Mouse (Mus musculus) ES-E14 (cell line): ENCODE results near the gene Alppl2. TPM values are rescaled to one million over a fixed set of nuclear protein-coding genes. Genes with fewer than 3 reads are reported as not detected.

Source experiments
- DNase-seq: peaks from one replicate; pipeline ENCODE4 v3.0.0-alpha.2; 2013; ENCODE audit warnings: low read depth, low spot score
- H3K27ac ChIP-seq: 2 replicates; pipeline ENCODE4 v1.5.1; 2012; ENCODE audit warnings: low read depth, mild to moderate bottlenecking, low read length, moderate library complexity, mixed read lengths; ENCODE audit not compliant: poor library complexity, insufficient read depth, severe bottlenecking
- H3K36me3 ChIP-seq: 2 replicates; pipeline ENCODE4 v1.6.1; 2012; ENCODE audit warnings: mild to moderate bottlenecking, low read length, moderate library complexity, mixed read lengths; ENCODE audit not compliant: control insufficient read depth, poor library complexity, insufficient read depth, severe bottlenecking
- H3K4me1 ChIP-seq, 2 experiments: fragments of 150-350 bp in 1 of 2; sonication (generic) in 1 of 2; 2 replicates each; pipeline ENCODE4 v1.6.1; 2012; ENCODE audit warnings: low read length in 2 of 2, mild to moderate bottlenecking in 1 of 2, mixed read lengths in 1 of 2; ENCODE audit not compliant: control insufficient read depth in 2 of 2, insufficient read depth in 2 of 2, poor library complexity in 1 of 2
- H3K4me3 ChIP-seq, 2 experiments: fragments of 150-350 bp in 1 of 2; sonication (generic) in 1 of 2; 2 replicates each; pipeline ENCODE4 v1.5.1; 2012; ENCODE audit warnings: low read length in 2 of 2, low read depth in 1 of 2, mild to moderate bottlenecking in 1 of 2, mixed read lengths in 1 of 2; ENCODE audit not compliant: insufficient read depth in 1 of 2, poor library complexity in 1 of 2, severe bottlenecking in 1 of 2
- H3K9ac ChIP-seq: 2 replicates; pipeline ENCODE4 v1.6.1; 2012; ENCODE audit warnings: low read depth, mild to moderate bottlenecking, low read length, mixed read lengths; ENCODE audit not compliant: poor library complexity, insufficient read depth, severe bottlenecking
- H3K9me3 ChIP-seq: fragments of 150-350 bp; sonication (generic); 2 replicates; pipeline ENCODE4 v1.6.1; 2012; ENCODE audit warnings: low read depth, mild to moderate bottlenecking, low read length; ENCODE audit not compliant: control insufficient read depth, insufficient read depth
- CHD2 ChIP-seq: IDR thresholded peaks from 2 replicates; pipeline ENCODE4 v1.6.1; 2014; ENCODE audit warnings: mild to moderate bottlenecking, low read depth, low read length, inconsistent platforms
- HCFC1 ChIP-seq: IDR thresholded peaks from 2 replicates; pipeline ENCODE4 v1.6.1; 2012; ENCODE audit warnings: low read length, inconsistent platforms, borderline replicate concordance; ENCODE audit not compliant: insufficient read depth
- MAFK ChIP-seq: IDR thresholded peaks from 2 replicates; pipeline ENCODE4 v1.6.1; 2014; ENCODE audit warnings: mild to moderate bottlenecking, low read depth, low read length, inconsistent platforms; ENCODE audit not compliant: insufficient read depth
- ZC3H11A ChIP-seq: IDR thresholded peaks from 2 replicates; pipeline ENCODE4 v1.6.1; 2012; ENCODE audit warnings: low read depth, mild to moderate bottlenecking, inconsistent platforms, low read length, borderline replicate concordance
- ZNF384 ChIP-seq: IDR thresholded peaks from 2 replicates; pipeline ENCODE4 v1.6.1; 2012; ENCODE audit warnings: low read depth, low read length, inconsistent platforms
- in situ Hi-C, 2 experiments: fragments of 600-800 bp; cut with MboI; formaldehyde crosslinking; loops; one replicate each; pipeline ENCODE4 v1.15.1; 2025; ENCODE audit warnings: low sequenced_read_pairs in 2 of 2, inconsistent platforms in 1 of 2; ENCODE audit not compliant: unreplicated experiment in 2 of 2
- total RNA-seq: library from RNA; depleted of rRNA; stranded (reverse); fragments of 300-350 nt; gene quantifications from 2 replicates; pipeline ENCODE4 v1.2.3, GENCODE M21; 2012; rRNA removed

Alppl2 gene
- total RNA-seq, 1 experiment = 5.2 TPM

- Histone ChIP-seq H3K27ac (no peak overlapping the region), H3K4me1 (no peaks in the 10 kb centered on the region), H3K36me3 (peaks cover 2% of the 10 kb centered on the region; the same call in 1 of the 2 replicates), H3K9ac (no peak overlapping the region), H3K9me3 (no peaks in the 10 kb centered on the region), H3K4me3 (no peak overlapping the region)
- no peak for TF ChIP-seq HCFC1
- TF ChIP-seq MAFK = no peak
- TF ChIP-seq ZC3H11A = peak; percentile 90
- in situ Hi-C loops = no loop called here
- DNase-seq = peak; percentile 44
Measured at GRCm38 (mm10) chr1:87041814-87042438, 47.8 kb downstream of the Alppl2 start.

DNA sequence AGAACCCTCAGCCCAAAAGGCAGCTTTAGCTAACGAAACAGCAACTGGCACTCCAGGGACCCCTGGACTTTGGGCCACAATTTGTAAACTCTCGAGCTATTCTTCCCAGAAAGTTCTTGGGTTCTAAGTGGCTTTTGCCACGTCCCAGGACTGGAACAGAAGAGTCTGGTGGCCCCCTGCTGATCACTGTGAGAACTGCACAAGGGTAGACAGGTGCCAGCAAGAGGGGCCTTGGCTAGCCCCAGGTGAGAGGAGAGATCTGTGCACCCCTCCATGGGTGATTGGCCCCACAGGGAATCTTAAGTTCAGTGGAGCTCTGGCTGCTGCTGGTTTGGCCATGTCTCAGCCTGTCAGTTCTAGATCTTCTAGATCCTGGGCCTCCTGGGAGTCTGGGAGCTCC, 48.6 kb downstream of the Alppl2 start:
- H3K36me3 ChIP-seq = no peaks in the 10 kb centered on the region
- in situ Hi-C loops = no loop called here
- H3K27ac ChIP-seq = no peak overlapping the region
- H3K4me1 ChIP-seq = peaks cover 0 to 5% of the 10 kb centered on the region in 2 experiments; a peak in 2 of 4 replicates
- no peaks in the 10 kb centered on the region for H3K9me3 ChIP-seq
- peak; percentile 69 for DNase-seq
- TF ChIP-seq CHD2 (no peak), MAFK (no peak), HCFC1 (no peak), ZC3H11A (no peak), ZNF384 (no peak)
- H3K9ac ChIP-seq = no peak overlapping the region
- H3K4me3 ChIP-seq = no peak overlapping the region

DNA sequence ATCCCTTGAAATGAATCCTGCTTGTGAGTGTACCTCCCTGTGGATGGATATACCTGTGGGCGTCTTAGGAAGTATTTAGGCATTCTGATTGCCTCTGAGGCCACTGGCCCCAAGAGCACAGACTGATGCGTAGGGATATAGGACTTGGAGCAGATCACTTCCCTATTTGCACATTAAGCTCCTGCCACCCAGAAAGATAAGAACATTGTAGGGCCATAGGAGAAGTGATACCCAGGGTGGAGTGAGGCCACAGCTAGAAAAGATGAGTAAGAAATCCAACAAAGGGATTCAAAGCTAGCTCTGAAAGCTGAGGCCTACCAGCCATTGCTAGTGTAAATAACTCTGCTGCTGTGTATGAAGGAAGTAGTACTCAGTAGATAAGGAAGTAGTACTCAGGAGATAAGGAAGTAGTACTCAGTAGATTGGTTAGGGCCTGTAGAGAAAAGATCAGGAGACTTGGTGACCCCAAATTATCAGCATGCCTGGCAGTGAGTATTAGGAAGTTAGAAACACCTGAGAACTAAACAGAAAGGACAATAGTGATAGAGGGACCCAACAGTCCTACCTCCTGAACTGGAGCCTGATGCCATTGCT, 51.2 kb downstream of the Alppl2 start:
- TF ChIP-seq ZNF384 (no peak), CHD2 (no peak), MAFK (no peak), HCFC1 (no peak), ZC3H11A (no peak)
- in situ Hi-C loops = no loop called here
- Histone ChIP-seq H3K9ac (no peak overlapping the region), H3K4me3 (no peak overlapping the region), H3K4me1 (peaks cover 2 to 17% of the 10 kb centered on the region in 2 experiments; a peak in 3 of 4 replicates), H3K9me3 (no peaks in the 10 kb centered on the region), H3K27ac (no peak overlapping the region), H3K36me3 (no peaks in the 10 kb centered on the region)
- no peak for DNase-seq

Other genes with a start within 250 kb of the Alppl2 start
- gene Alpi, start 11.7 kb upstream of the Alppl2 start, total RNA-seq = not detected in 2 replicates
- not detected in 2 replicates for gene Akp3, start 35.0 kb upstream of the Alppl2 start, total RNA-seq
- gene Ecel1, start 66.6 kb upstream of the Alppl2 start, total RNA-seq = 1.1 and 2.9 TPM in 2 replicates
- 0.36 and 0.37 TPM in 2 replicates for gene Prss56, start 93.4 kb upstream of the Alppl2 start, total RNA-seq
- gene Chrnd, start 100.7 kb upstream of the Alppl2 start, total RNA-seq = 0.13 TPM in 1 of 2 replicates, not detected in the other
- gene Chrng, start 114.7 kb upstream of the Alppl2 start, total RNA-seq = 0.13 and 0.16 TPM in 2 replicates
- 165 and 221 TPM in 2 replicates for gene Eif4e2, start 124.0 kb upstream of the Alppl2 start, total RNA-seq
- gene Efhd1, start 174.4 kb upstream of the Alppl2 start, total RNA-seq = 1.3 and 1.8 TPM in 2 replicates
- gene Gigyf2, start 237.1 kb upstream of the Alppl2 start, total RNA-seq = 58.7 and 69.2 TPM in 2 replicates